Mouse (Mus musculus) cerebellum, postnatal 14 days (tissue): ENCODE measurements at regions not wholly inside any gene's neighbourhood (a gene's known extent, or its start where the extent isn't known, plus 50 kb on each side); places are given as distances from the start of the nearest gene placed in this dataset.
"Not testable (repeated sequence)": the region's sequence is repeated elsewhere in the genome, so short reads cannot be mapped to it uniquely, and the experiment has no call there.

ENCODE experiments used
- DNase-seq, 2 experiments: peaks; one replicate each; pipeline ENCODE4 v3.0.0; 2021; ENCODE audit warnings: mixed read lengths in 2 of 2

- no peak for DNase-seq
Measured at GRCm38 (mm10) chr2:39633041-39633440, 406.8 kb upstream of the Ppp6c start.

GRCm38 (mm10) chr2:39614221-39614620 lies 388.0 kb upstream of the Ppp6c start:
- DNase-seq = peak in 1 of 2 experiments; percentile 16

GRCm38 (mm10) chr2:39612809-39613208 lies 386.6 kb upstream of the Ppp6c start:
- DNase-seq = peak; percentile 81 to 88

- peak in 1 of 2 experiments; percentile 16 for DNase-seq
Measured at GRCm38 (mm10) chr2:39612236-39612635, 386.0 kb upstream of the Ppp6c start.

GRCm38 (mm10) chr2:39602256-39602655 lies 376.0 kb upstream of the Ppp6c start:
- DNase-seq = peak; percentile 55 to 56

- DNase-seq = no peak
Measured at GRCm38 (mm10) chr2:39558193-39558592, 331.9 kb upstream of the Ppp6c start.

GRCm38 (mm10) chr2:39507984-39508383 lies 281.7 kb upstream of the Ppp6c start:
- DNase-seq = no peak

- peak; percentile 42 to 45 for DNase-seq
Measured at GRCm38 (mm10) chr2:39483208-39483912, 257.1 kb upstream of the Ppp6c start.

GRCm38 (mm10) chr2:39482608-39483007 lies 256.4 kb upstream of the Ppp6c start:
- DNase-seq = peak; percentile 10 to 24

GRCm38 (mm10) chr2:39480236-39480635 lies 254.0 kb upstream of the Ppp6c start:
- no peak for DNase-seq

GRCm38 (mm10) chr2:39472925-39473324 lies 246.7 kb upstream of the Ppp6c start:
- DNase-seq = not testable (repeated sequence)
